Mouse (Mus musculus) regulatory T cell (primary cell): ENCODE results near the gene Cldn17.

Source experiments
- in situ Hi-C: fragments of 300-600 bp; cut with MboI, MseI; formaldehyde crosslinking; loops from one replicate; pipeline ENCODE4 v1.15.1; 2025; ENCODE audit warnings: high pct_unique_total_duplicates

Cldn17 gene

GRCm38 (mm10) chr16:88506878-88507277, at the start of gene Cldn17:
Gene Cldn17 (minus strand): TSS chr16:88506978.
- in situ Hi-C loops: no loop called here

- in situ Hi-C loops: no loop called here
These were observed 35.7 kb upstream of the Cldn17 start for GRCm38 (mm10) chr16:88542488-88542887.

- in situ Hi-C loops: no loop called here
These were observed 33.2 kb upstream of the Cldn17 start for GRCm38 (mm10) chr16:88539841-88540487.

GRCm38 (mm10) chr16:88511348-88511747, 4.6 kb upstream of the Cldn17 start:
- in situ Hi-C loops: no loop called here

- in situ Hi-C loops: no loop called here
These were observed 1.4 kb upstream of the Cldn17 start for GRCm38 (mm10) chr16:88508150-88508549.

GRCm38 (mm10) chr16:88506338-88506737, 440 bp downstream of the Cldn17 start:
- in situ Hi-C loops: no loop called here

- in situ Hi-C loops: no loop called here
These were observed 18.7 kb downstream of the Cldn17 start for GRCm38 (mm10) chr16:88488096-88488495.

- in situ Hi-C loops: no loop called here
These were observed 26.6 kb downstream of the Cldn17 start for GRCm38 (mm10) chr16:88480011-88480774.

- in situ Hi-C loops: no loop called here
These were observed 43.5 kb downstream of the Cldn17 start for GRCm38 (mm10) chr16:88463235-88463634.
